Mouse (Mus musculus) mouse embryonic stem cell (cell line): ENCODE results near the gene Mpzl3.

ENCODE experiments used
- in situ Hi-C, 2 experiments: fragments of 300-500 bp; cut with MboI; formaldehyde crosslinking; loops; 1 replicate in 1 of 2; 3 replicates in 1 of 2; pipeline ENCODE4 v1.14.3; 2019 to 2020; ENCODE audit warnings: low sequenced_read_pairs in 2 of 2, low pct_unique_long_range_greater_than_20kb in 1 of 2, mixed read lengths in 1 of 2; ENCODE audit not compliant: unreplicated experiment in 1 of 2

Mpzl3 gene

DNA sequence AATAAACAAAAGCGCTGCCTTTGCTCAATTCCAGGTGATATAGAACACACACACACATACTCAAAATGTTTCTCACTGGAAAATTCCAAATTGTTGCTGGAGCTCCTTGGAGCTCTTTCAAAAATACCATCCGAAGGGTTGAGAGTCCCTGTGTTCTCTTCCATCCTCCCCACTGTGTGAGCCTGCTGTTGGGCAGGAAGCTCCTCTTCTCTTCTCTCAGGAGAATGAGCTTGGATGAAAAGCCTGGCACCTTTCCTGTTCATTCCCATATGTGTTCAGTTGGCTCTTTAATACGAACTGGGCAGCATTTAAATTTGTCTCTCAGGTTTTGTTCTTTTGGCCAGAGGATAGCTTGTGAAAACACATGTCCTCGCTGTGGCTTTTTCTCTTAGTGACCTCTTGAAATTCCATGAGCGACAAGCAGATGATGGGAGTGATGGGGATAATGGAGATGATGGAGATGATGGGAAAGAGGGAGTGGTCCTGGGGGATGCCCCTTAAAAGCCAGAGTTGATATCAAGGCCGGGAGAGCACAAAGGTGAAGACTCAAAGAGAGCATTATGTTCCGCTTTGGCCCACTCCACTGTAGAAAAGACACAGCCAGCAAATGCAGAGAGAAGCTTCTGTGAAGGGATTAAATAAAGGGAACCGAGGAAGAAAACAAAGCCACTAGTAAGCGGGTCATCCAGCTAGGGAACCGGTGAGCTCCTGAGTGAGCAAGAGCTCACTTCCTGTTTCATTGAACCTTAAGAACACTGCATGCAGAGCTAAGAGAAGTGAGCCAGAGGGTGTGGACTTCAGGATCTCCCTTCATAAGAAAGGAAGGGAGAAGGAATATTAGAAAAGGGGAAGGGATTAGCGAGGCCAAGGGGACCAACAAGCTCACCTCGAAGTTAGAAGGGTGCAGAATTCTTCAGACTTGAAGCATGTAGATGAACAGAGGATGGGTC lies 31.0 kb downstream of the Mpzl3 start:
- in situ Hi-C loops: no loop called here

DNA sequence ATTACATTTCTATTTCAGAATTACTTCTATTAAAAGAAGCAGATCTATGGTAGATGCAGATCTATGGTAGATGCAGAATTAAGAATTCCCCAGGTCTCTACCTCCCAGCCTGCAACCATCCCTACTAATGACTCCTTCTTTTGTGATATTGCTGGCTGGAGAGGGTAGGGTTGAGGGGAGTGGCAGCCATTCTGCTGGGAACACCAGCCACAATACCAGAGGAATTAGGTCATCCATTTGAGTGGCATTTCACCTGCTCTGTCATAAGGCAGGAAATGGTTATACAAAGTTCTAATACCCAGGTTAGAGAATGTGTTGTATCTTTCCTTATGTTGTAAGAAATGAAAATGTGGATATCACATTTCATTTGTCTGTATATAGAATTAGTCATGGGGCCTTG lies 33.1 kb downstream of the Mpzl3 start:
- in situ Hi-C loops: no loop called here

- in situ Hi-C loops: no loop called here
These were observed 35.8 kb downstream of the Mpzl3 start for GRCm38 (mm10) chr9:45090811-45091210.

GRCm38 (mm10) chr9:45092641-45093040 lies 37.7 kb downstream of the Mpzl3 start:
- in situ Hi-C loops: no loop called here

- in situ Hi-C loops: no loop called here
These were observed 40.4 kb downstream of the Mpzl3 start for GRCm38 (mm10) chr9:45095149-45095937.

DNA sequence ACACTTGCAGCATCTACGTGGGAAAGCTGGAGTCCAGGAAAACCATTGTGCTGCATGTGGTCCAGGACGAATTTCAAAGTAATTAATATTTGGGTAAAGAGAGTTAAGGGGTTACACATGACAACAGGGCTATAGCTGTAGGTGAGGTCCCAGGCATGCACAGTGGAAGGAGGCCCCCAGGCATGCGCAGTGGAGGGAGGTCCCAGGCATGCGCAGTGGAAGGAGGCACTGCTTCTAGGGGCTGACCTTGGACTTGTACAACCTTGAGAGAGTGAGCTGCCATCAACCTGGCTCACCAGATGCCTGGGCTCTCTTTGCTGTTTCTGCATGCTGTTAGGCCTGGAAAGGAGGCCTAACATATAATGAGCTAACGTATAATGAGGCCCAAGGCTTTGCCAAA lies 42.9 kb downstream of the Mpzl3 start:
- in situ Hi-C loops: no loop called here

DNA sequence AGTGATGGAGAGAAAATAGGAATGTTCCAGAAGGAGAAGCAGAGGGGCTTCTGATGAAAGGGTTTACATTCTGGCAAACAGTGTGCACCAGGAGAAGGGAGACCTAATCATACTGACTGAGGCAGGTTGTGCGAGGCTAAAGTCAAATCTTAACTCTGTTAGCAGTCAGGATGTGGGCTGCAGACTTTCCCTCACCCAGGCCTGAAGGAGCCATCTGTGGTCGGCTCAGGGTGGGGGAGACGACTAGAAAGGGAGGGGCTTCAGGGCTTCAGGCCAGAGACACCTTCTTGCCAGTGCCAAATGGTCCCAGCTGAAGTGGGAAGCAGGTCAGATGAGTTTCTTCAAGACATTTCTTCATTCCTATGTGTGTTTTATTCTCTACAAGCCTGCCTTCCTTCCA lies 43.4 kb downstream of the Mpzl3 start:
- in situ Hi-C loops: no loop called here

DNA sequence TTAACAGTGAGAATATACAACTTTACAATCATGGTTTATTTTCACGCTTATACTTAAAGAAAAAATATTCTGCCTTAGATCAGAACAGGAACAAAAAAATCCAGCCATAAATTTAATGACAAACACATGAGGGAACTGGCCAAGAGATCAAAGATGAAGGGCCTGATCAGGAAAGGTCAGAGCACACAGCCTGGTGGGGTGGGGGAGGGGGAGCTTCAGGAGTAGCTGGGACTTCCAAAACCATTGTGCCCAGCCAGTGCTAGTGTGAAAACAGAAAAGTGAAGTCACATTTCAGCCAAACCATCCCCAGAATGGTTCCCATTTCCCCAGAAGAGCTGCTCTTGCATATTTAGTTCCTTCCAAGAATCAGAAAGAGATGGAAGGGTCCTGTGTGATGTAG lies 47.5 kb downstream of the Mpzl3 start:
- in situ Hi-C loops: no loop called here

DNA sequence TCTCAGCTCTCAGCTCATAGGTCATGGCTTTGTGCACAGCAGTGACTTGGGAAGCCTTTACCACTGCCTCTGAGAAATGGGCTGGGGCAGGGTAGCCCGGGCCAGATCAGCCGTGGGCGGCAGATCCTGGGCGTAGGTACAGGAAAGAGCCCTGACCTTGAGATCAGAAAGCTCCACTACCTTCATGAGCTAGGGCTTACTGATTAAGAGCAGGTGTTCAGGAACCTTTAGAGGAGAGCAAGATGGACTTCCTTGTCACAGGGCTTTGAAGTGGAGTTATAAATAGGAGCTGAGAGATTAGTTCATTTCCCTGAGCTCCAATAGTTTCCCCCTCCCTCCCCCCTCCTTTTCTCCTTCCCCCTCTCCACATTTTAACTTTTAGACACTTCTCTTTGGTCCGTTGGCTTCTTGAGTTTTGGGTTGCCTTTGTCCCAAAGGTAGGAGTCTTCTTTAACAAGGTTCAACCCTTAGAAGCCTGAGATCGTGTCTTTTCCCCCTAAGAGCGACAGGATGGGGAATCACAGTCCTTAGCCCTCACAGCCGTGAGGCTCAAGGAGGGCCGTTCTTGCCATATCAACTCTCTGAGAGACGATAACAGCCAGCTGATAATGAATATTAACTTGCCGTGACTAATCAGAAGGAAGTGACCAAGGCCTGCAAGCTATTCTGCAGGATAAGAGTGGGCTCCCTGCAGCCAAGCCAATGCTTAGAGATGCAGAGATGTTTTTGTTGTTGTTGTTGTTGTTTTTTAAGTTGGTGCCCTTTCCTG lies 48.4 kb downstream of the Mpzl3 start:
- in situ Hi-C loops: no loop called here

DNA sequence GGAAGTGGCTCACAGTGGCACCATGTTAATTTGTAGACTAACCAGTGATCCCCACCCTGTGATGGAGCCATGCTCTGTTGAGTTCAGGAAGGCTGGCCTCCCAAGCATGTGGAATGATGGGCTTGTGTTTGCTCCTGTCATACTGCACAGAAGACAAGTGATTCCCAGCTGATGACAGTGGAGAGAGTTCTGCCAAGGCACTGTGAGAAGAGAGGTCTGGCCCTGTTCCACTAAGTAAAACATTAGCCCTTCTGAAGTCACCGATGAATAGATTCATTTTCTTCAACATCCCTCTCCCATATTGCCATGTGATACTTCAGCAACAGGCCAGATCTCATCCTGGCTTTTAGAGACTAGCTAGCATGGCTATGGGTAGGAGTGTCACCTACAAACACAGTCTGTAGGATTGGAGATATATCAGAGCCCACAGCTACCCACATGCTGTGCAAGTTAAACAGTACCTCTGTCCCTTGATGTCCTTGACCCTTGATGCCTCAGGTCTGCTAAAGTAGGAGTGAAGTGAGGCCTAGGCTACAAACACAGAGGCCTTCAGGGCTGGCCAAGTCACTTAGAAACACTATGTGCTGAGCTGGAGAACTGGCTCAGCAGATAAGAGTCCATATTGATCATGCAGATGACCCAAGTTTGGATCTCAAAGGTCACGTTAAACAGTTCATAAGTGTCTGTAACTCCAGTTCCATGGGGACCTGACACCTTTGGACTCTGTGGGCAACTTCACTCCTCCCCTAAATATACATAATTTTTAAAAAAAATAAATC lies 50.8 kb downstream of the Mpzl3 start:
- in situ Hi-C loops: no loop called here

DNA sequence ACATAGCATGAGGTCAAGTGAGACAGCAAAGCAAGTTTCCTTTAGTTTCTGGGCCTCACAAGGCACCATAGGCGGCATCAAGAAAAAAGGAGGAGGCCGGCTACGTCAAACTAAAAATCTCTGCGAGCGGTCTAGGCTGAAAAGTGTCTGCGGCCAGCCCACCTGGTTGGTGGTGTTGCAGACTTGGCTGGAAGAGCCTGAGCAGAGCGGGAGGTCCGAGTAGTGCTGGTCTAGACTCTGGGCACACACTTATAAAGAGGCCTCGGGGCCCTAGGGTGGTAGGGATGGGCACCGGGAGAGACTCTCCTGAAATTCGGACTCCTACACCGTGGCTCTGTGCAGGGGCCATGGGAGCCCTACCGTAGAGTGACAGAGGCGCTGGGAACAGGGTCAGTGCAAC lies 60.7 kb downstream of the Mpzl3 start:
- in situ Hi-C loops: no loop called here

DNA sequence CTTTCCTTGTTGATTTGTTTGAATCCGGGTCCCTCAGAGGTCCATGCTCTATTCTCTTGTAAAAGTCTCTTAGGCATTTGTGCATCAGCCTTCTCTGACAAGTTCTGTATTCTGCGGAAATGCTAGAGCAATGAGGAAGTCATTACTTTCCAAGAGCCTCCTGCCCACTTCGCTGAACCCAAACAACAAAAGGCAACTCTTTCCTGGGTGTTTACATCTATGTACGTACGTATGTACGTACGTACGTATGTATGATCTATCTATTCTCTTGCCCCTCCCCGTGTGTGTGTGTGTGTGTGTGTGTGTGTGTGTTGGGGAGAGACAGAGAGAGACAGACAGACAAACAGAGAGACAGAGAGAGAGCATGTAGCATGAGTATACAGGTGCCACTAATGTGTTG lies 61.8 kb downstream of the Mpzl3 start:
- in situ Hi-C loops: no loop called here

DNA sequence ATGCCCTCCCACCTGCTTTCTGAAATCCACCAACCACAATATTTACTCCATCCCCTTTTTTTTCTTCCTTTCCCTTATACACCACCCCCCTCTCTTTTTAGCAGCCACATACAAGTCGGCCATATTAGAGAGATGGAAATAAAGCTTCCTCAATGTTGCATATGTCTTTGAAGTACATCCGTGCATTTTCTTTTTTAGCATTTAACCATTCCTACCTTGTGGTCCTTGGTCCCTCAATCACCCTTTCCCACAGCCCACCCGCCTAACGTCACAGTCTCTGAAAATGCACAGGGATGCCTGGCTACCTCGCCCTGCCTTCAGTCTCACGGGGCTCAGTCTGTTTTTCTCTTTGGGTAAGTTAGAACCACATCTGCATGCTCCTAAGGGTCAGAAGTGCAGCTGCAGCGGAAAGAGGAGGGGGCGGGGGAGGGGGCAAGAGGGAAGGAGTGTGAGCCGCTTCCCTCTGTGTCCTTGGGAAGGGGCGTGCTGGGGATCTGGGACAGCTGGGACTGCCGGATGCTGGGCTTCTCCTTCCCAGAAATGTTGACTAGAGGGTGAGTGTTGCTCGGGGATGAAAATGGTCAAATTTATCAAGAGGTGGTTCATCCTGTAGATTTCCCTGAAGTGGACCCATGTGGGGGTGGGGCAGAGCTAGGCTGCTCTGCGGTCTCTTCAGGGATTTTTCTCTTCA lies 62.9 kb downstream of the Mpzl3 start, which contains the start of gene Scn2b:
Gene Scn2b, plus strand, starts transcription at position 42 of the 691 bp plus-strand sequence.
- in situ Hi-C loops: no loop called here

DNA sequence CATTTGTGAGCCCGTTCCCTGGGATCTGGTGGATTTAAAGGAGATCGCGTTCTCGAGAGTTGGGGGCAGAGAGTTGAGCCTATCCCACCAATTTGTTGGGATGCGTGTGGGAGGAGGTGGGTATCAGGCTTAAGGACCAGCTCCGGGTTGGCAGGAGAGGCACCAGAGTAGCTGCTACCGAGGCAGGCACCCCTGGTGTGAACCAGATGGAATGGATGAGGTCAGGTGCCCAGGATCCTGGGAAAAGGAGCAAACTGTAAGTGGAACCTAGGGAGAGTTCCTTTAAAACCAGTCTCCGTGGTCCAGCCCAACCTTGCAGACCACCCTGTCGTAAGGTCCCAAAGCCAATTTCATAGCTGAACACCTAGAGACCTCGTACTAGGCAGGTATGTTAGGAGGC lies 63.6 kb downstream of the Mpzl3 start:
- in situ Hi-C loops: no loop called here

DNA sequence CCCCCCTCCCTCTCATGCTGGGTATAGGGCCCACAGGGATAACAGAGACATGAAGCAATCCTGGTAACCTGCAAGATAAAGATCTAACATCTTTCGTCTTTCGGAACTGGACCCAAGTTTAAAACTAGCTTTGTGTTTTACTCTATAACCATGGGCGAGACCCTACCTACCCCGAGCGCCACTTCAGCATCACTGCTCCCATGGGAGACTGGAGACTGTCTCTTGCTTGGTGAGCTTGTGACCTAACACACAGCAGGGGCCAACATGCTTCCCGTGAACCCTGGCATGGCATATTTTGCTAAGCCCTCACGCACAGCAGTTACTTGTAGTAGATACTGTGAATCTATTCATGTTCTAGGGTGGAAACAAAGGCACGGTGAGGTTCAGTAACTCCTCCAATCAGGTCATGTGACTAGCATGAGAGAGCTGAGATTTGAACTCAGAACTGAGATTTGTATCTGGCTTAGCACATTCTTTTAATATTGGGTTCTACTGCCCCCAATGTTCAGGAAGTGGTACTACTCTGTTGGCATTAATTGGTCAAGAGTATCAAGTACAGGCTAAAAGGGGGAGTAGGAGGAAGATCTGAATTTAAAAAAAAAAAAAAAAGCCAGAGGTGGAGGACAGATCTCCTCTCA lies 64.4 kb downstream of the Mpzl3 start:
- in situ Hi-C loops: no loop called here

DNA sequence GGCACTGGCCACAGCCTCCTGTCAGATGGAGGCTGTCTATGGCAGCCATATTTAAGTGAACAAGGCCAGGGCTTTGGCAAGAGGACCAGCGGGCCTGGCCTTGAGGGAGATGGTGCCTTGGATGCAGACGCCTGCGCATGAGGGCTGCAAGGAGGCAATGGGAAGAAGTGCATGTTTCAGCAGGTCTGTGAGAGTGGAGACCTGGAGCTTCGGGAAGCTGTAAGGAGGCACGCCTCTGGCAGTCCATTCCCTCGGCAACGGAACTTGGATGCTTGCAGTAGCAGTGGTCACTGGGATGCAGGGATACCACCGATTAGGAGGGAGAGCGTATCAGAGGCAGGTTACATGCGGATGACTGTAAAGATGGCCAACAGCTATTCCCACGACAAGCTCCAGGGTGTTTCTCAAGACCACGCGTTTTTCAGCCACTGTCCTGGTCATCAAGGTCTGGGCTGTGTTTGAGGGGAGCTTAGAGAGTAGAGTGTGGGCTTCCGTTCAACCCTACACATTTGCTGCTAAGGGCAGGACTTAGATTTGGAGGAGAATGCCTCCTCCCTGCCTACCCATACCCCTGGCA lies 65.1 kb downstream of the Mpzl3 start:
- in situ Hi-C loops: loop anchor here in 1 of 2 experiments (5.0 kb wide), 1 partner anchor 93 kb away; no protein-coding TSS in a partner anchor

GRCm38 (mm10) chr9:45120567-45120966 lies 65.6 kb downstream of the Mpzl3 start:
- in situ Hi-C loops: loop anchor here in 1 of 2 experiments (5.0 kb wide), 1 partner anchor 93 kb away; no protein-coding TSS in a partner anchor
